Mouse (Mus musculus) hindbrain, embryonic 12.5 days (tissue): Measurements from ENCODE around the gene Xdh. TPM values are rescaled to one million over a fixed set of nuclear protein-coding genes. Genes with fewer than 3 reads are reported as not detected.
"Not testable (repeated sequence)": the region's sequence is repeated elsewhere in the genome, so short reads cannot be mapped to it uniquely, and the experiment has no call there.

Experiments used
- ATAC-seq: fragments of 200-750 bp; cut with Nextera tagmentation; 2 replicates; pipeline ENCODE4 v1.8.0; 2017; ENCODE audit warnings: moderate TSS enrichment; ENCODE audit not compliant: low FRiP score
- H3K27ac ChIP-seq: fragments of 300-500 bp; sonication (generic); 2 replicates; pipeline ENCODE4 v1.5.1; 2016; ENCODE audit warnings: mild to moderate bottlenecking
- H3K27me3 ChIP-seq: fragments of 300-500 bp; sonication (generic); 2 replicates; pipeline ENCODE4 v1.6.1; 2016; ENCODE audit warnings: mild to moderate bottlenecking
- H3K36me3 ChIP-seq: fragments of 300-500 bp; sonication (generic); 2 replicates; pipeline ENCODE4 v1.6.1; 2016; ENCODE audit warnings: mild to moderate bottlenecking
- H3K4me1 ChIP-seq: fragments of 300-500 bp; sonication (generic); 2 replicates; pipeline ENCODE4 v1.6.1; 2016
- H3K4me2 ChIP-seq: fragments of 300-500 bp; sonication (generic); replicated peaks from 2 replicates; pipeline ENCODE4 v1.6.1; 2016; ENCODE audit warnings: mild to moderate bottlenecking
- H3K4me3 ChIP-seq: fragments of 300-500 bp; sonication (generic); 2 replicates; pipeline ENCODE4 v1.5.1; 2016; ENCODE audit warnings: mild to moderate bottlenecking
- H3K9ac ChIP-seq: fragments of 300-500 bp; sonication (generic); 2 replicates; pipeline ENCODE4 v1.6.1; 2016; ENCODE audit warnings: mild to moderate bottlenecking, moderate library complexity
- H3K9me3 ChIP-seq: fragments of 300-500 bp; sonication (generic); replicated peaks from 2 replicates; pipeline ENCODE4 v1.6.1; 2016; ENCODE audit warnings: mild to moderate bottlenecking
- WGBS: fragments of 180-500 bp; shearing (Covaris S2); methylation state at CpG from one replicate; pipeline ENCODE4 v1.1.7; 2016; 5-methylcytosine and 5-hydroxymethylcytosine counted together
- polyA plus RNA-seq: library from polyadenylated mRNA; unstranded; fragments of >200 nt; fragmentation: Nextera tagmentation; extraction: Ambion mirVana; gene quantifications from 2 replicates; pipeline ENCODE4 v1.2.1, GENCODE M21; 2016

Xdh gene
- polyA plus RNA-seq, 1 experiment from 2014 or later = 0.18 TPM

GRCm38 (mm10) chr17:73869008-73869685, 80.8 kb downstream of the Xdh start:
- Histone ChIP-seq H3K9me3 (no peaks in the 10 kb centered on the region), H3K4me2 (no peak overlapping the region), H3K4me3 (no peak overlapping the region), H3K9ac (no peak overlapping the region), H3K36me3 (no peaks in the 10 kb centered on the region), H3K27ac (no peak overlapping the region), H3K27me3 (no peaks in the 10 kb centered on the region), H3K4me1 (no peaks in the 10 kb centered on the region)
- WGBS = 97% methylated on average over 9 of the region's 9 CpGs
- ATAC-seq = no peak

GRCm38 (mm10) chr17:73853717-73854116, 96.3 kb downstream of the Xdh start:
- no peak for ATAC-seq
- Histone ChIP-seq H3K27ac (no peak overlapping the region), H3K4me2 (no peak overlapping the region), H3K9me3 (peaks cover 5% of the 10 kb centered on the region; the same call in 1 of the 2 replicates), H3K4me3 (no peak overlapping the region), H3K4me1 (no peaks in the 10 kb centered on the region), H3K36me3 (no peaks in the 10 kb centered on the region), H3K27me3 (no peaks in the 10 kb centered on the region), H3K9ac (no peak overlapping the region)
- 63% methylated on average over 4 of the region's 4 CpGs for WGBS

GRCm38 (mm10) chr17:73853041-73853440, 97.0 kb downstream of the Xdh start:
- H3K27ac ChIP-seq = no peak overlapping the region
- no peaks in the 10 kb centered on the region for H3K36me3 ChIP-seq
- 86% methylated on average over 11 of the region's 11 CpGs for WGBS
- no peak for ATAC-seq
- H3K4me1 ChIP-seq = no peaks in the 10 kb centered on the region
- no peak overlapping the region for H3K4me2 ChIP-seq
- H3K27me3 ChIP-seq = no peaks in the 10 kb centered on the region
- H3K9me3 ChIP-seq = peaks cover 5% of the 10 kb centered on the region; the same call in 1 of the 2 replicates
- no peak overlapping the region for H3K9ac ChIP-seq
- no peak overlapping the region for H3K4me3 ChIP-seq

- WGBS = 83% methylated on average over 1 of the region's 1 CpGs
- Histone ChIP-seq H3K4me3 (no peak overlapping the region), H3K9ac (no peak overlapping the region)
Measured at GRCm38 (mm10) chr17:73847399-73847798, 102.6 kb downstream of the Xdh start.

GRCm38 (mm10) chr17:73845632-73846031, 104.4 kb downstream of the Xdh start:
- H3K4me3 ChIP-seq = no peak overlapping the region
- WGBS = 76% methylated on average over 3 of the region's 3 CpGs
- H3K4me2 ChIP-seq = no peak overlapping the region
- no peak for ATAC-seq
- H3K9me3 ChIP-seq = no peaks in the 10 kb centered on the region
- H3K27me3 ChIP-seq = no peaks in the 10 kb centered on the region
- H3K9ac ChIP-seq = no peak overlapping the region
- no peak overlapping the region for H3K27ac ChIP-seq
- no peaks in the 10 kb centered on the region for H3K36me3 ChIP-seq
- no peaks in the 10 kb centered on the region for H3K4me1 ChIP-seq

More at GRCm38 (mm10) chr17:73847399-73847798, 102.6 kb downstream of the Xdh start:
- Histone ChIP-seq H3K27me3 (no peaks in the 10 kb centered on the region), H3K36me3 (no peaks in the 10 kb centered on the region), H3K27ac (no peak overlapping the region), H3K9me3 (no peaks in the 10 kb centered on the region), H3K4me1 (no peaks in the 10 kb centered on the region), H3K4me2 (no peak overlapping the region)
- ATAC-seq = no peak

DNA sequence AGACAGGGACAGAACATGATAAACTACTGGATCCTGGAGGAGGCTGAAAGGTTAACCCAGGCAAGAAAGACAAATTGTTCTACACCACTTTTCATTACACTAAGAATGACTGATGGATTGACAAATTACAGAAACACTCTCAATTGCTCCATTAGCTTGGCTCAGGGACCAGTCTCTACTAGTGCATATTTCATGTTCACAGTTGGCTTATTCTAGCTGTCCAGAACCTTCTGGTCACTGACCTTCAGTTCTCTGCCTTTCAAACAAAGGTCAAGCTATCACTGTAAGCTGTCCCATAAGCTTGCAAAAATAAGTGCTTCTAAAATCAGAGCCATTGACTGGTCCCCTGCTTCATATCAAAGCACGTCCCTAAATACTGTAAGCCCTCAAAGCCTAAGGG, 107.0 kb downstream of the Xdh start:
- Histone ChIP-seq H3K36me3 (no peaks in the 10 kb centered on the region), H3K4me2 (no peak overlapping the region), H3K4me1 (no peaks in the 10 kb centered on the region), H3K9me3 (no peaks in the 10 kb centered on the region), H3K4me3 (no peak overlapping the region), H3K27ac (no peak overlapping the region), H3K9ac (no peak overlapping the region), H3K27me3 (no peaks in the 10 kb centered on the region)
- no peak for ATAC-seq
- WGBS = 81% methylated on average over 1 of the region's 1 CpGs

DNA sequence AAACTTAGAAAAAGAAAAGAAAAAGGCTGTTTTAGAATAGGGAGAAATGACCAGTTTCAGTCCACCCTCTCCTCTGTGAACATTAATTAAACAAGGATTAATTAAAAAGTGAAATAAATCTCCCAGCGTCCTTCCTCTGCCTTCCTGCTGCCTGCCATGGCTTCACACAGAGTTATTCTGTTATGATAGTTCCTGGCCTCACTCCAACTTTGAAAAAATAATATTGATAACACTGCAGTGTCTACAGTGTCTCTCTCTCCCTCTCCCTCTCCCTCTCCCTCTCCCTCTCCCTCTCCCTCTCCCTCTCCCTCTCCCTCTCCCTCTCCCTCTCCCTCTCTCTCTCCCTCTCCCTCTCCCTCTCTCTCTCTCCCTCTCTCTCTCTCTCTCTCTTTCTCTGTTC, 110.1 kb downstream of the Xdh start:
- not testable (repeated sequence) for H3K4me3 ChIP-seq, H3K9me3 ChIP-seq, H3K27me3 ChIP-seq, H3K36me3 ChIP-seq, H3K27ac ChIP-seq, ATAC-seq, H3K4me1 ChIP-seq, H3K9ac ChIP-seq, H3K4me2 ChIP-seq
- WGBS = 59% methylated on average over 1 of the region's 1 CpGs

DNA sequence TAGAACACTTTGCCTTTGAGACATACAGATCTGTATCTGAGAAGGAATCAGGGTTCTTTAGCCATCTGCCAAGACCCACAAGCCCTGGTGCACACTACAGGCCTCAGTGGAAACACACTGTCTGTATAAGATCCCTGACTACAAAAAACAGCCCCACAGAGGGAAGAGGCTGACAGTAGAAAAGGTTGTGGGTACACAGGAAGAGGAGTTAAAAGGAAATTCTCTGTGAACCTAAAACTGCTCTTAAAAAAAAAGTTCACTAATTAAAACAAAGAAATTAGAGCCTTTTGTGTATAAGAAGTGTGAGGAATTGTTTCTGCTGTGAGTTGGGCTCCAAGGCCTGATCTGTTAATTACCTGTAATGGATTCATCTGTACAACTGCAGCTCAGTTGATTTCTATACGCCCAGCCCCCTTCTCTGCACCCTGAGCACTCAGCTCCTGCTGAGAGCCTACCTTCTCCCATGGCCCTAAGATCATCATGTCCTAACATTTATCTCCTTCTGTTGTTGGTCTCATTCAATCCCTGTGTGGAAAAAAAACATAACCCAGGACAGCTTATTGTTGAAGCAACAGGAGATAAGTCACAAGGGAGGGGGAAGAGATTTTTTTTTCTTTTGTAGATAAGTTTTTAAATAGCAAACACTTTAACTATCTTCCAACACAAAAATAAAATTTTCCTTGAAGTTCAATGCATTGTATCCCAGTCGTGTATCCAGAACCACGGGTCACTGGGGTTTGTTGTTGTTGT, 110.7 kb downstream of the Xdh start:
- Histone ChIP-seq H3K4me1 (no peaks in the 10 kb centered on the region), H3K36me3 (no peaks in the 10 kb centered on the region), H3K4me2 (no peak overlapping the region), H3K4me3 (no peak overlapping the region), H3K9me3 (no peaks in the 10 kb centered on the region), H3K27me3 (no peaks in the 10 kb centered on the region), H3K27ac (no peak overlapping the region), H3K9ac (no peak overlapping the region)
- no peak for ATAC-seq
- 59% methylated on average over 3 of the region's 3 CpGs for WGBS

DNA sequence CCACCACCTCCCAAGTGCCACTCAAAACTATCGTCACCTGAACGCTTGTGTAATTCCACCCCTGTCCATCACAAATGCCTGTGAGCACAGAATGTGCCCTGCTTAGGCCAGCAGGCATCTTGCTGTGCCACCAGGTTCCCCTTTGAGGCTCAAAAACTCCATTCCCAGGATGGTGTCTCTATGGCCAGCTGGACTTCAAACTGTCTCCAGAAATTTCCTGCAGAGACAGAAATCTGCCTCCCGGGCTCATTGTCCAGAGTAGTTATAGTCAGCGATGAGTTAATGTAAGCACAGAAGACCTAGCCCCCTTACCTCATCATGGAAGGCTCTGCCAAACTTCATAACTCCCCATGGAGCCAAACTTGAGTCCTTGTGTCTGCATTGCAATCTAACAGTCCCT, 112.8 kb downstream of the Xdh start:
- H3K4me2 ChIP-seq = no peak overlapping the region
- no peak overlapping the region for H3K27ac ChIP-seq
- ATAC-seq = no peak
- no peaks in the 10 kb centered on the region for H3K4me1 ChIP-seq
- no peak overlapping the region for H3K4me3 ChIP-seq
- no peaks in the 10 kb centered on the region for H3K36me3 ChIP-seq
- H3K9me3 ChIP-seq = no peaks in the 10 kb centered on the region
- no peaks in the 10 kb centered on the region for H3K27me3 ChIP-seq
- H3K9ac ChIP-seq = no peak overlapping the region
- WGBS = 84% methylated on average over 4 of the region's 4 CpGs

DNA sequence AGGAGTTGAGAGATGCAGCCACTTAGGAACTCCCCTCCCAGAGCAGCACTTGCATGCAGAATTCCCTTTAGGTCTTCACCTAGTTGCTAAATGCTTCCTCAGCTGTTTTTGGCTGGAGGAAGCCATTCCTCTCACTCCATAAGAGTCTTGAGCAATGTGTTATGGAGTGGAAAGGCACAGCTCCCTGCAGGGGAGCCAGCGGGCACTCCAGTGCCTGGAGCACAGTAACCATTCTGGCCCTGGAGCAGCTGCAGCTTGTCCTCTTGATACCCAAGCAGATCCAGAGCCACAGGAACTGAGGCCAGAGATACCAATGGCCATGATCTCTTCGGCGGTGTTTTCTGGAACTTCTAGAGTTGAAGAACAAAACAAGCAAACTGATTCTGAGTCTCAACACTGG, 113.4 kb downstream of the Xdh start:
- H3K4me2 ChIP-seq = no peak overlapping the region
- H3K9me3 ChIP-seq = no peaks in the 10 kb centered on the region
- no peaks in the 10 kb centered on the region for H3K27me3 ChIP-seq
- H3K4me1 ChIP-seq = no peaks in the 10 kb centered on the region
- ATAC-seq = no peak
- WGBS = 89% methylated on average over 3 of the region's 3 CpGs
- H3K4me3 ChIP-seq = no peak overlapping the region
- no peak overlapping the region for H3K9ac ChIP-seq
- H3K36me3 ChIP-seq = no peaks in the 10 kb centered on the region
- no peak overlapping the region for H3K27ac ChIP-seq

Other genes starting within 250 kb of the Xdh start
- 6.5 and 7.0 TPM in 2 replicates for gene Galnt14, start 239.7 kb downstream of the Xdh start, polyA plus RNA-seq
- gene Ehd3, start 146.1 kb downstream of the Xdh start, polyA plus RNA-seq = 9.1 and 11.6 TPM in 2 replicates
- not detected in 2 replicates for gene Srd5a2, start 97.7 kb upstream of the Xdh start, polyA plus RNA-seq